Mouse (Mus musculus) CH12.LX (cell line): Measurements from ENCODE around the gene Hist1h2bl. TPM values are rescaled to one million over a fixed set of nuclear protein-coding genes. Genes with fewer than 3 reads are reported as not detected.

Source experiments
- DNase-seq: peaks from one replicate; pipeline ENCODE4 v3.0.0-alpha.2; 2013; ENCODE audit errors: extremely low read depth
- H3K27ac ChIP-seq: 2 replicates; pipeline ENCODE4 v1.5.1; 2012; ENCODE audit warnings: low read depth, mild to moderate bottlenecking, control low read depth, moderate library complexity; ENCODE audit not compliant: insufficient read depth
- H3K27me3 ChIP-seq: replicated peaks from 2 replicates; pipeline ENCODE3; 2012; ENCODE audit warnings: inconsistent platforms
- H3K36me3 ChIP-seq, 2 experiments: replicated peaks in 1 of 2; 2 replicates each; pipeline versions ENCODE3 to v1.6.1; 2012; ENCODE audit warnings: inconsistent platforms in 1 of 2, low read length in 1 of 2, mild to moderate bottlenecking in 1 of 2, mixed read lengths in 1 of 2, moderate library complexity in 1 of 2; ENCODE audit not compliant: control insufficient read depth in 1 of 2, insufficient read depth in 1 of 2
- H3K4me1 ChIP-seq, 2 experiments: 2 replicates each; pipeline ENCODE4 v1.6.1; 2012; ENCODE audit warnings: inconsistent platforms in 1 of 2, moderate library complexity in 1 of 2; ENCODE audit not compliant: insufficient read depth in 2 of 2, control insufficient read depth in 1 of 2
- H3K4me2 ChIP-seq: 2 replicates; pipeline ENCODE4 v1.6.1; 2012; ENCODE audit warnings: low read depth, mild to moderate bottlenecking, control low read depth; ENCODE audit not compliant: poor library complexity, insufficient read depth, severe bottlenecking
- H3K4me3 ChIP-seq, 3 experiments: fragments of 150-350 bp in 1 of 3; sonication (generic) in 1 of 3; replicated peaks in 1 of 3; 2 replicates each; pipeline versions ENCODE3 to v1.5.1; 2011 to 2012; ENCODE audit warnings: low read depth in 2 of 3, low read length in 2 of 3, mild to moderate bottlenecking in 2 of 3, moderate library complexity in 2 of 3, control low read depth in 1 of 3, improper control_type of control experiment in 1 of 3, inconsistent platforms in 1 of 3, mixed read lengths in 1 of 3; ENCODE audit not compliant: poor library complexity in 1 of 3
- H3K79me2 ChIP-seq: replicated peaks from 2 replicates; pipeline ENCODE4 v1.6.1; 2012; ENCODE audit warnings: mild to moderate bottlenecking, moderate library complexity; ENCODE audit not compliant: control insufficient read depth, poor library complexity, insufficient read depth, severe bottlenecking; ENCODE audit errors: extremely low read depth
- H3K9ac ChIP-seq: 2 replicates; pipeline ENCODE4 v1.6.1; 2012; ENCODE audit warnings: low read depth, mild to moderate bottlenecking, control low read depth, moderate library complexity; ENCODE audit not compliant: insufficient read depth
- H3K9me3 ChIP-seq: replicated peaks from 2 replicates; pipeline ENCODE3; 2012; ENCODE audit warnings: low read length, inconsistent platforms, mixed read lengths
- CHD1 ChIP-seq: IDR thresholded peaks from 2 replicates; pipeline ENCODE4 v1.6.1; 2012; ENCODE audit warnings: low read depth, low read length, improper control_type of control experiment, inconsistent platforms
- ELF1 ChIP-seq: IDR thresholded peaks from 2 replicates; pipeline ENCODE4 v1.6.1; 2014; ENCODE audit warnings: low read depth, mild to moderate bottlenecking, inconsistent platforms, low read length, improper control_type of control experiment
- HCFC1 ChIP-seq: IDR thresholded peaks from 2 replicates; pipeline ENCODE4 v1.6.1; 2012; ENCODE audit warnings: low read depth, mild to moderate bottlenecking, inconsistent platforms, low read length, improper control_type of control experiment
- IRF4 ChIP-seq: IDR thresholded peaks from 2 replicates; pipeline ENCODE4 v1.6.1; 2014; ENCODE audit warnings: low read depth, mild to moderate bottlenecking, inconsistent platforms, low read length, improper control_type of control experiment
- KAT2A ChIP-seq: IDR thresholded peaks from 2 replicates; pipeline ENCODE4 v1.6.1; 2012; ENCODE audit warnings: low read length, improper control_type of control experiment, inconsistent platforms; ENCODE audit not compliant: insufficient replicate concordance
- MAFK ChIP-seq: IDR thresholded peaks from 2 replicates; pipeline ENCODE4 v1.6.1; 2011; ENCODE audit warnings: low read length, improper control_type of control experiment; ENCODE audit not compliant: insufficient replicate concordance
- MAX ChIP-seq: IDR thresholded peaks from 2 replicates; pipeline ENCODE4 v1.6.1; 2011; ENCODE audit warnings: low read length, improper control_type of control experiment
- MAZ ChIP-seq: IDR thresholded peaks from 2 replicates; pipeline ENCODE4 v1.6.1; 2012; ENCODE audit warnings: low read depth, mild to moderate bottlenecking, inconsistent platforms, low read length, improper control_type of control experiment, moderate library complexity
- MEF2A ChIP-seq: IDR thresholded peaks from 2 replicates; pipeline ENCODE4 v1.6.1; 2014; ENCODE audit warnings: low read depth, mild to moderate bottlenecking, inconsistent platforms, low read length, improper control_type of control experiment, borderline replicate concordance
- MXI1 ChIP-seq: IDR thresholded peaks from 2 replicates; pipeline ENCODE4 v1.6.1; 2011; ENCODE audit warnings: mild to moderate bottlenecking, low read depth, low read length, improper control_type of control experiment
- NRF1 ChIP-seq: IDR thresholded peaks from 2 replicates; pipeline ENCODE4 v1.6.1; 2014; ENCODE audit warnings: low read depth, mild to moderate bottlenecking, inconsistent platforms, low read length, improper control_type of control experiment, moderate library complexity
- POLR2A ChIP-seq: IDR thresholded peaks from 2 replicates; pipeline ENCODE4 v1.6.1; 2011; ENCODE audit warnings: low read depth, mild to moderate bottlenecking, improper control_type of control experiment, low read length
- RCOR1 ChIP-seq: conservative IDR thresholded peaks from 2 replicates; pipeline ENCODE4 v1.6.1; 2012; ENCODE audit warnings: low read depth, mild to moderate bottlenecking, inconsistent platforms, low read length, improper control_type of control experiment
- TBP ChIP-seq: conservative IDR thresholded peaks from 2 replicates; pipeline ENCODE4 v1.6.1; 2011; ENCODE audit warnings: low read depth, low read length, improper control_type of control experiment
- TCF12 ChIP-seq: IDR thresholded peaks from 2 replicates; pipeline ENCODE4 v1.6.1; 2014; ENCODE audit warnings: low read depth, mild to moderate bottlenecking, inconsistent platforms, low read length, improper control_type of control experiment
- ZNF384 ChIP-seq: IDR thresholded peaks from 2 replicates; pipeline ENCODE4 v1.6.1; 2012; ENCODE audit warnings: low read depth, low read length, improper control_type of control experiment, inconsistent platforms
- dilution Hi-C: fragments of 300-500 bp; cut with MboI; formaldehyde crosslinking; loops from 2 replicates; pipeline ENCODE4 v1.14.3; 2020; ENCODE audit warnings: low sequenced_read_pairs; ENCODE audit not compliant: extremely low pct_unique_long_range_greater_than_20kb, extremely low pct_ligation_motif_present
- in situ Hi-C: fragments of 300-500 bp; cut with MboI; formaldehyde crosslinking; loops from 3 replicates; pipeline ENCODE4 v1.14.3; 2019; ENCODE audit warnings: low sequenced_read_pairs, low pct_ligation_motif_present, low pct_unique_long_range_greater_than_20kb, mixed read lengths
- polyA plus RNA-seq: library from polyadenylated mRNA; unstranded; fragments of >175 nt; gene quantifications from 2 replicates; pipeline ENCODE4 v1.2.1, GENCODE M21; 2012; ENCODE audit warnings: low read depth; ENCODE audit not compliant: insufficient read length
- total RNA-seq, 2 experiments: library from RNA; depleted of rRNA; stranded (reverse); fragments of 300-350 nt in 1 of 2; fragments of >200 nt in 1 of 2; gene quantifications; 2 replicates each; pipeline ENCODE4 v1.2.3; 2012 to 2014

Hist1h2bl gene
- total and polyA plus RNA-seq, 3 experiments, result 1.7 to 897 (median 18.1) TPM

DNA sequence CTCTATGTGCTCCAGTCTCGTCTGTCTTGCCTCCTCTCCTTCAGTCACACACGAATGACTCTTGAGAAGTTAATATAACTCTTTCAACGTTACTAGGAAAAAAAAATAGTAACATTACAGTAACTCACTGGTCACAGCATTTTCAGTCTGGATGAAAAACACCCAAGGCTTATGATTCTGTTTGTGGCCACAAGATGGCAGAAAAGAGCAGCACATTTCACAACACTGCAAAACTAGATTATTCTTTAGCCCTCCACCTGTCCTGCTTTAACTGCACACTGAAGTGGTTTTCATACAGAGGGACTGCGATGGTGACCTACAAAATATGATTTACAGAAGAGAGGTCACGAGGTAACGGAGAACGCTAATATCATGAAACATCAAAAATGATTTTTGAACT lies 1.2 kb downstream of the Hist1h2bl start (continued):
- no peak for TF ChIP-seq POLR2A

DNA sequence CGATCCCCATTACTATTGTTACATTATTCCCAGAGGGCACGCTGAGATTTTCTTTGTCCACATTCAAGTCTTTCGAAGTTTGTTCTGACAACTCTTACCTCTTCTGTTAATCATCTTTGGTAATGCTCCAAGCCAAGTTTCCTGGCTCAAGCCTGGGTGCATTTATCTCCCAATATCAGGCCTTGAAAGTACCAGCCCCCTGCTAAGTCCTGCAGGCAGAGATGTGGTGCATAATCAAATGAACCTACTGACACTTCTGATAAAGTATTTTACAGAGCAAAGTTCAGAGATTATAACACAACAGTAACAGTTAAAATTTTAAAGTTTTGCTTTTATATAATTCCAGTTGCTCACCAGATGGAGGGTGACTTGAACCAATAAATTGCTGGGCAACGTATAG lies 4.2 kb downstream of the Hist1h2bl start:
- TF ChIP-seq CHD1, result no peak
- TF ChIP-seq IRF4, result no peak
- TF ChIP-seq TBP, result 0 out of 2 replicates have a peak, but pooled peaks have one; percentile 18
- no peak for TF ChIP-seq TCF12
- no peak for TF ChIP-seq MXI1
- TF ChIP-seq, all 38 proteins: peak for 1
- Histone ChIP-seq H3K27ac (no peak overlapping the region), H3K4me3 (peak overlapping the region in 2 of 3 experiments; percentile 62 to 71), H3K27me3 (peaks cover 3% of the 10 kb centered on the region), H3K36me3 (no peaks in the 10 kb centered on the region), H3K9ac (peak overlapping the region; percentile 80), H3K9me3 (no peaks in the 10 kb centered on the region), H3K4me1 (peaks cover 8 to 18% of the 10 kb centered on the region in 2 experiments; a peak in 3 of 4 replicates), H3K4me2 (peak overlapping the region; percentile 99), H3K79me2 (no peaks in the 10 kb centered on the region)
- in situ Hi-C loops, result loop anchor here (25.0 kb wide), 2 partner anchors 226 to 324 kb away; partner anchors contain the start of gene Zfp184
- dilution Hi-C loops, result no loop called here
- DNase-seq, result no peak

GRCm38 (mm10) chr13:21710821-21711525 lies 5.0 kb downstream of the Hist1h2bl start:
- H3K9me3 ChIP-seq, result no peaks in the 10 kb centered on the region
- no peaks in the 10 kb centered on the region for H3K36me3 ChIP-seq
- no peaks in the 10 kb centered on the region for H3K79me2 ChIP-seq
- dilution Hi-C loops, result no loop called here
- H3K4me2 ChIP-seq, result peak overlapping the region; percentile 99
- peak overlapping the region; percentile 80 for H3K9ac ChIP-seq
- TF ChIP-seq CHD1 (no peak), NRF1 (peak; percentile 66), MAZ (no peak), RCOR1 (no peak), MAX (peak; percentile 33; the same call in 1 of the 2 replicates), HCFC1 (no peak), POLR2A (no peak), MEF2A (no peak), IRF4 (peak; percentile 43; the same call in 1 of the 2 replicates), TCF12 (no peak), ZNF384 (peak; percentile 8; the same call in 1 of the 2 replicates), MAFK (peak; percentile 92), KAT2A (no peak), ELF1 (peak; percentile 94), TBP (peak; percentile 99)
- TF ChIP-seq, all 38 proteins: peak for 7
- H3K4me3 ChIP-seq, result peak overlapping the region; percentile 67 to 71 (median 70)
- in situ Hi-C loops, result loop anchor here (25.0 kb wide), 2 partner anchors 226 to 324 kb away; partner anchors contain the start of gene Zfp184
- H3K27me3 ChIP-seq, result peaks cover 3% of the 10 kb centered on the region
- H3K27ac ChIP-seq, result no peak overlapping the region; the same call in 1 of the 2 replicates
- peak; percentile 78 for DNase-seq
- peaks cover 8 to 20% of the 10 kb centered on the region in 2 experiments; a peak in 3 of 4 replicates for H3K4me1 ChIP-seq
